Mouse (Mus musculus) kidney, postnatal 14 days (tissue): ENCODE results near the gene Olfr107.

Experiments
- DNase-seq: peaks from one replicate; pipeline ENCODE4 v3.0.0; 2022; ENCODE audit warnings: mixed read lengths

The Olfr107 gene

GRCm38 (mm10) chr17:37398926-37399325 lies at the start of gene Olfr107:
Olfr107 (plus strand) TSS chr17:37399226.
- DNase-seq = no peak

- DNase-seq = no peak
Measured at GRCm38 (mm10) chr17:37359282-37359681, 39.7 kb upstream of the Olfr107 start, which contains the start of gene Olfr104-ps. Olfr104-ps (plus strand) TSS chr17:37359582.

- no peak for DNase-seq
Measured at GRCm38 (mm10) chr17:37378733-37379132, 20.3 kb upstream of the Olfr107 start, which contains the start of gene Olfr105-ps. Olfr105-ps (plus strand) TSS chr17:37379033.

GRCm38 (mm10) chr17:37390093-37390492 lies 8.9 kb upstream of the Olfr107 start, which contains the start of gene Olfr106-ps:
Olfr106-ps (plus strand) TSS chr17:37390393.
- no peak for DNase-seq

- no peak for DNase-seq
Measured at GRCm38 (mm10) chr17:37413380-37413779, 14.4 kb downstream of the Olfr107 start.

- no peak for DNase-seq
Measured at GRCm38 (mm10) chr17:37445180-37445579, 46.2 kb downstream of the Olfr107 start, which contains the start of gene Olfr108. Olfr108 (plus strand) TSS chr17:37445480.
